Mouse (Mus musculus) embryo, embryonic 10 days (tissue): ENCODE measurements around the gene Ret.

Experiments used
- DNase-seq: peaks from one replicate; pipeline ENCODE4 v3.0.0-alpha.2; 2015; ENCODE audit warnings: low spot score

Ret gene

GRCm38 (mm10) chr6:118197440-118197975 lies at the start of gene Ret:
TSS of gene Ret (minus strand) at chr6:118197718.
- DNase-seq, result peak; percentile 47

GRCm38 (mm10) chr6:118247161-118247560 lies 49.6 kb upstream of the Ret start:
- no peak for DNase-seq

DNA sequence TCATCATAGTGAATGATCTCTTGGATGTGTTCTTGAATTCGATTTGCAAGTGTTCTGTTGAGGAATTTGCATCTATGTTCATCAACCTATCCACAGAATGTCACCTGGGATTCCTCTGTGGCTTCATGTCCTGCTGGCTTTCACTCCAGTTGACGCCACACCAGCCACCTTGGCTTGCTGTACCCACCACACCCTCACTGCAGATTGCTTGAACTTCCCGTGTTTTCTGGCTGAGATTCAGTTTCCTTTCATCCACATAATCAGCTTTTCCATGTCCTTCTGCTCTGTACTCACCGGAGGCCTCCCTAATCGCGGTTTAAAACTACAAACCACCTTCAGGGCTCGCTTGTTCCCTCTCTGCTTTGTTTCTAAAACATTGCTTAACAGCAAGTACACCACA lies 46.6 kb upstream of the Ret start:
- no peak for DNase-seq

DNA sequence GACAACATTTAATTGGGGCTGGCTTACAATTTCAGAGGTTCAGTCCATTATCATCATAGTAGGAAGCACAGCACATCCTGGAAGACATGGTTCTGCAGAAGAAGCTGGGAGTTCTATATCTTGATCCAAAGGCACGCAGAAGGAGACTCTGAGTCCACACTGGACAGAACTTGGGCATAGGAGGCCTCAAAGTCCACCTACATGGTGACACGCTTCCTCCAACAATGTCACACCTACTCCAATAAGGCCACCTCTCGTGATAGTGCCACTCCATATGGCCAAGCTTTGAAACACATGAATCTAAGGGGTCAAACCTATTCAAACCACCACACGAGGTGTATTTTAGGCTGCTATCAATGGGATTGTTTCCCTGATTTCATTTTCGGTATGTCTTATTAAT lies 45.4 kb upstream of the Ret start:
- DNase-seq, result no peak

DNA sequence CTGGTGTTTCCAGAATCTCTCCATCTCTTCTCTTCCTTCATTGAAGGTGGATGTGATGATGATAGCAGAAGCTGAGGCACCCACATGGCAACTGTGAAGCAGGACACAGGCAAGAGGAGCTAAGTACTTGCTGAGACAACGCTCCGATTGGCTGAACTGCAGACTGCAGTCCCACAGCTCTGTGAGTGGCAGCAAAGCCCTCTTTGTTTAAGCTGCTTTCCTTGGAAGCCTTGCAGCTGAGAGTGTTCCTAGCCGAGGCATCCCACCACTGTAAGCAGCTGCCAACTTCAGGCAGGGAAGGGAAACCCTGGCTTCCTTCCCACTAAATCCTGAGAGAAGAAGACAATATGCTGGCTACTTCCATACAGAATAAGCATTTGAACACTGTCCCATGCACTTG lies 28.6 kb upstream of the Ret start:
- no peak for DNase-seq

DNA sequence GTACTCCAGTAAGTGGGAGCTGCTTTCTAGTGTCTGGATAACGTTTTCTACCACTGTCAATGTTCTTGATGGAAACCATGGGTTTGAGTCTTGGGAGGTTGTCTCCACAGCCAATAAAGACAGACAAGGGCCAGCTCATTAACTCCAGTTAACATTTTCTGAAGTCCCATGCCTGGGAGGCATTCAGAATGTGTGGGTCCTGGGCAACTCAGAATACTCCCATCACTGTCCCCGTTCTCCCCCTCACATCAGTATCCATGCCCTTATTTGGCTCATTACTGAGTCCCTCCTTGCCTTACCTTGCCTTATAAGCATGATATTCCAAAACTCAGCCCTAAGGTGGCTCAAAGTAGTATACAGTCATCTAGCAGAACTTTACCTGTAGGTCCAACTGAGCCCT lies 25.0 kb upstream of the Ret start:
- DNase-seq, result no peak

DNA sequence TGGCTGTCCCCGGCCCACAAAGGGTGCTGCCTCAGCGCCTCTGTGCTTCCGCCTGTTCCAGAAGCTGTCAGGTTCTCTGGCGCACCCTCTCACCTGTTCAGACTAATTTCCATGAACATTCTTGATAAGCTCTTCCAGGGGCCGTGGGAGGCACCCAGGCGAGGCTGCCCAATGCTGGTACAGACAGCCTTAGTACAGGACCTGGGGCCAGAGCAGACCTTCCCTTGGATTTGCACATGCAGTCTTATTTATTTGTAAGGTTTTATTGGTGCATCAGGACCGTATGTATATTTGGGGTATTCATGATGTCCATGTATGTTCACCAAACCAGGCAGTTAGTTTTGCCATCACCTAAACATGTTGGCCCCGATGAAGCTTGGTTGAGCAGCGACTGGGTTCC lies 18.2 kb upstream of the Ret start:
- DNase-seq, result no peak

DNA sequence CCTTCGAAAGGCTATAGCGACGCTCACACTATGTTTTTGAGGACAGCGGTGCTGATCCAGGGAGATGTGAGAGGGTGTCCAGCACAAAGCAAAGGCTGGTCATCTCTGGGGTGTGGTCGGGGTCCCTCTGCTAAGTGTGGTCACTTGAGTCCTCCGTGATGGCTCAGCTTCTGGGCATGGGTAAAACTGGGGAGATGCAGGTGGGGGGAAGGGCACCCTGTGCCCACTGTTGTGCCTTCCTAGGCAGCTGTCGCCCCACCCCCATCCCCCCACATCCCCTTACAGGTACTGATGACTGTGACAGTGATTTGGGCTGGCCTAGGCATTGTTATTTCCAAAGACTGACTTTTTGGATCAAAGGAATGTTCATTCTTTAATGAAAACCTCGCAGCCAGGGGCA lies 10.8 kb upstream of the Ret start:
- no peak for DNase-seq

DNA sequence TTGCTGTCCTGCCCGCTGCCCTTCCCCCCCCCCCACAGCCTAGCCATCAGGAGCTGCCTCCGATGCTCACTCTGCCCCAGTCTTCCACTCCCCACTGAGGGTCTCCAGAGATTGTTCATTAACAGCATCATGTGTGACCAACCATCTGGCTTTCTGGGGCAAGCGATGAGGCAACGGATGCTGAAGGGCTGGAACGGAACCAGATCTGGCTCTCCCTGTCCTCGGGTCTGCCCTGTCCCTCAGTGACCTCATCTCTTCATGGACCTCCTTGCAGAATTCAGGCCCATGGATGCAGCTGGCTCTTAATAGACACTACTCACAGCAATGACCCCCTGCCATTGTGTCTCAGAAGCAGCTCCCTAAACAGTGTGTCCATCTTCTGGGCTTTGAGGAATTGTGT lies 8.9 kb upstream of the Ret start:
- DNase-seq, result no peak

- peak; percentile 30 for DNase-seq
Observed at GRCm38 (mm10) chr6:118205176-118205890, 7.8 kb upstream of the Ret start.

DNA sequence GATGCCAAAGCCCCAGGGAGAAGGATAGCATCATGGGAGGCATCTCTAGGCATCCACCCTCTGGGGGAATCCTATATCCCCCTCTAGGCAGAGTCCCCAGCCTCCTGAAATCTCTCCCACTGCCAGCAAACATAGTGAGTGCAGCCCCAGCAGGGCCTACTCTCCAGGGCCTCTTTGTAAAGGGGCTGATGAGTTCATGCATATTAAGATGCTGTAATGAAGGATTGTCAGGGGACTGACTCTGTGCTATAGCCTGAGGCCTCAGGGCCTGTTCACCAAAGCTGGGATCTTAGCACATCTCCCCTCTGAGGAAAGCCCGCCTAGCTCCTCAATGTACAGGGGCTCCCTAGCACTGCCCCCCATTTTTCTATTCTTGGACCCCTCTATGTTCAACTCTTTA lies 6.6 kb upstream of the Ret start:
- DNase-seq, result no peak

GRCm38 (mm10) chr6:118196751-118197439 lies 623 bp downstream of the Ret start:
- peak; percentile 52 for DNase-seq

GRCm38 (mm10) chr6:118195108-118195507 lies 2.4 kb downstream of the Ret start:
- DNase-seq, result peak; percentile 77

GRCm38 (mm10) chr6:118192882-118193281 lies 4.6 kb downstream of the Ret start:
- DNase-seq, result no peak

DNA sequence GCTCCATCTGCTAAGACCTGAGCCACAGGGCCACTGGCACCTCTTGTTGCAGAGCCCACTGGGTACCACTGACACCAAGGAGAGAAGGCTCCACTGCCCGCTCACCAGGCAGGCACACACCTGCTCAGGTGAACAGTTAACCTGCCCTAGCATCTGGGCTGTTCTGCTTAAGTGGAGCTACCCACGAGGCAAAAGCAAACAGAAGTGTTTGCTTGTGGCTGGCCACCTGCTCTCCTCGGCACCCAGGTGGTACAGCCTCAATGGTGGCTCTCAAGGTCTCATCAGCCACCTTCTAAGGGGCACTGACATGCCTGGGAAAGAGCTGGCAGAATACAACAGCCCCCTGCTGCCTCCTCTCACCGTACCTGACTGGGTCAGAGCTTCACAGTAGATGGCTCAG lies 5.3 kb downstream of the Ret start:
- DNase-seq, result no peak

DNA sequence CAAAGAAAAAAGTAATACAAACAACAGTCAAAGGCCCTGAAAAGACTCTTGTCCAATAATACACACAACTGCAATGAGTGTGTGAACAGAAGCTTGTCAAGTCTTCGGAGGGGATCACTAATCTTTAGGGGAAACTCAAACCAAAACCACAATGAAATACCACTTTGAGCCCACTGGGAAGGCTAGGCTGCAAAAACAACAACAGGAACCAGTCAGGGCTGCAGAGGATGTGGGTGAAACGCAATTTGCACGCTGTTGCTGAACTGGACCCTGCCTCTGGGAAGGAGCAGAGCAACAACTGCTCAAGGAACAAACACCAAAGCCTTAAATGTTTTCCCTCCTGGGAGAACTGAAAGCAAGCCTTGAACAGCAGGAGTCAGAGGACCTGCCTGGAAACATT lies 7.8 kb downstream of the Ret start:
- no peak for DNase-seq

DNA sequence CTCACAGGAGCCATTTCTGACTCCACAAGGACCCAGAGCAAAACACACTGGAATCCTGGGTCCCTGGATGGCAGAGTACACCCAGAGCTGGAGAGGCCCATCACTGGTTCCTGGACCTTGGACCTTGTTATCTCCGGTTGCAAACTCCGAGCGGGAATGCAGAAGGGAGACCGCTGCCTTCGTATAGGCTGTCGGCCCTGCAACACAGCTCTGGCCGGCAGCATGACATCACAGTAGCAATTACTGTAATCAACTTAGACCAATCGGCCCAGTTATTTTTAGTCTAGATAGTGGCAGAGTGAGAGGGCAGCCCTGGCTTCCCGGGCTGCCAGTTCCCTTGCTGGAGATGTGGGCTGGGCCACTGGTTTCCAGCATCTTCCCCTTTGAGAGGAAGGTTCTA lies 8.9 kb downstream of the Ret start:
- no peak for DNase-seq

GRCm38 (mm10) chr6:118187285-118187641 lies 10.3 kb downstream of the Ret start:
- peak; percentile 16 for DNase-seq

DNA sequence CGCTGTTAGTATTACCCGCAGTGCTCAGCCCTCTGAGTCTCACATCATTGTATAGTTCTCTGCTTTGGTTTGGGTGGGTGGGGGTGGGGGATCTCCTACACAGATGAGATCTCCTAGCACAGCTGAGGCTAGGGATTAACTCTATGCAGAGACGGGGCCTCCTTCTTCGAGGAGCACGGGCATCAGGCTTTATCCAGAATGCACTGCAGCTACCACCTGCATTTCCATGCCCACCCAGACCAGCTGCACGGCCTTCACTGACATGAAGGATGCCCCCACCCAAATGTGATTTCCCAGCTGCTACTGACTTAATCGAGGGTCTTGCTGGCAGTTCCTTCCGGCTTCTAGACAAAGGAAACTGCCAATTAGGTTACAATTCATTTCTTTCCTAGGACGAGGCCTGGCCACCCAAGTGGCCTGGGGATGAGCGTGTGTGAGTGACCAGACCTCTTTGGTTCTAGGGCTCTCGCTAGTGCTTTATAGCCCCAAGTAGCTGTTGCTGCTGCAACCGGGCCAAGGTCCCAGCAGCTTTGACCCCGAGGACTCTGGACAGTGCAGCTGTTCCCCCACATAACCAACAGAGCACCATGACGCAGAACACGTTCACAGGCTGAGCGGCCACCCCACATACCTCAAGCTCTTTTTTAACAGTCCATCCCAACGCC lies 10.8 kb downstream of the Ret start:
- DNase-seq, result peak; percentile 40

- DNase-seq, result no peak
Observed at GRCm38 (mm10) chr6:118184126-118184525, 13.4 kb downstream of the Ret start.

GRCm38 (mm10) chr6:118180085-118180423 lies 17.5 kb downstream of the Ret start:
- no peak for DNase-seq

- DNase-seq, result peak; percentile 86
Observed at GRCm38 (mm10) chr6:118179316-118180084, 18.0 kb downstream of the Ret start.

- no peak for DNase-seq
Observed at GRCm38 (mm10) chr6:118173975-118174328, 23.6 kb downstream of the Ret start.
